Mouse (Mus musculus): ENCODE data around the gene Zswim7.
A peak's percentile ranks its signal among the peaks of the same experiment; 100 is the strongest.

The Zswim7 gene

GRCm38 (mm10) chr11:62251047-62251446, 30.1 kb downstream of the Zswim7 start:
- no peak for DNase-seq

GRCm38 (mm10) chr11:62249266-62250037, 31.7 kb downstream of the Zswim7 start:
- peak; percentile 30 for DNase-seq

- DNase-seq = peak; percentile 17 to 30
Observed at GRCm38 (mm10) chr11:62248401-62249244, 32.6 kb downstream of the Zswim7 start, which contains the start of gene Adora2b. Gene Adora2b, plus strand, starts transcription at chr11:62248984.

- no peak for DNase-seq
Observed at GRCm38 (mm10) chr11:62247759-62248400, 33.3 kb downstream of the Zswim7 start.

GRCm38 (mm10) chr11:62244471-62244870, 36.7 kb downstream of the Zswim7 start:
- no peak for DNase-seq

GRCm38 (mm10) chr11:62243871-62244270, 37.3 kb downstream of the Zswim7 start:
- no peak for DNase-seq

GRCm38 (mm10) chr11:62240631-62241261, 40.4 kb downstream of the Zswim7 start:
- no peak for DNase-seq

GRCm38 (mm10) chr11:62224797-62225196, 56.4 kb downstream of the Zswim7 start:
- no peak for DNase-seq

GRCm38 (mm10) chr11:62223962-62224361, 57.2 kb downstream of the Zswim7 start:
- peak; percentile 31 to 32 for DNase-seq

- DNase-seq = no peak
Observed at GRCm38 (mm10) chr11:62223416-62223815, 57.8 kb downstream of the Zswim7 start.

GRCm38 (mm10) chr11:62220756-62221510, 60.2 kb downstream of the Zswim7 start:
- no peak for DNase-seq

GRCm38 (mm10) chr11:62217751-62218150, 63.4 kb downstream of the Zswim7 start:
- no peak for DNase-seq

Data from cerebellum, postnatal 36 days (tissue).